Mouse (Mus musculus): Measurements from ENCODE around the gene Glis2.

Gene Glis2

GRCm38 (mm10) chr16:4593971-4594813, at the start of gene Glis2:
Gene Glis2 (plus strand): TSS chr16:4594713.
- peak; percentile 78 for DNase-seq (ENCODE audit: low read depth, low spot score)

DNA sequence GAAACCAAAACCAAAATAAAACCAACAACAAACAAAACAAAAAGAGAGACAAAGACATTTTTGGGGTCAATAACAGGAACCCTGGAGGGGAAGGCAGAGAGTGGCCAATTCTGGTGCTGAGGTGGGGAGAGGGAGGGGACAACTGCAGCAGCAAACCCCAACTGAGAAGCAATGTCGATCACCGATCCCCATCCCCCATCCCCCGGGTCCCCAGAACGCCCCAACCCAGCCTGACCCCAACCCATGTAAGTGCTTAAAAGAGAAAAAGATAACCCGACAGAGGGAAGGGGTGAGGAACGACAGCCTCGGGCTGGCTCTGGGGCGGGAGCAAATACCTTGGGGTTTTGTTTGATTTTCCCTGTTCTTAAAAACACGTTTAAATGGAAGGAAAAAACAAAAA, 49.7 kb upstream of the Glis2 start:
- no peak for DNase-seq (ENCODE audit: low read depth, low spot score)

- DNase-seq (ENCODE audit: low read depth, low spot score), result no peak
Measured at GRCm38 (mm10) chr16:4546838-4547237, 47.7 kb upstream of the Glis2 start.

GRCm38 (mm10) chr16:4547611-4548010, 46.9 kb upstream of the Glis2 start:
- DNase-seq (ENCODE audit: low read depth, low spot score), result peak; percentile 59

GRCm38 (mm10) chr16:4548953-4549688, 45.4 kb upstream of the Glis2 start:
- DNase-seq (ENCODE audit: low read depth, low spot score), result no peak

GRCm38 (mm10) chr16:4551056-4551455, 43.5 kb upstream of the Glis2 start:
- peak; percentile 83 for DNase-seq (ENCODE audit: low read depth, low spot score)

GRCm38 (mm10) chr16:4551885-4552284, 42.6 kb upstream of the Glis2 start:
- DNase-seq (ENCODE audit: low read depth, low spot score), result no peak

DNA sequence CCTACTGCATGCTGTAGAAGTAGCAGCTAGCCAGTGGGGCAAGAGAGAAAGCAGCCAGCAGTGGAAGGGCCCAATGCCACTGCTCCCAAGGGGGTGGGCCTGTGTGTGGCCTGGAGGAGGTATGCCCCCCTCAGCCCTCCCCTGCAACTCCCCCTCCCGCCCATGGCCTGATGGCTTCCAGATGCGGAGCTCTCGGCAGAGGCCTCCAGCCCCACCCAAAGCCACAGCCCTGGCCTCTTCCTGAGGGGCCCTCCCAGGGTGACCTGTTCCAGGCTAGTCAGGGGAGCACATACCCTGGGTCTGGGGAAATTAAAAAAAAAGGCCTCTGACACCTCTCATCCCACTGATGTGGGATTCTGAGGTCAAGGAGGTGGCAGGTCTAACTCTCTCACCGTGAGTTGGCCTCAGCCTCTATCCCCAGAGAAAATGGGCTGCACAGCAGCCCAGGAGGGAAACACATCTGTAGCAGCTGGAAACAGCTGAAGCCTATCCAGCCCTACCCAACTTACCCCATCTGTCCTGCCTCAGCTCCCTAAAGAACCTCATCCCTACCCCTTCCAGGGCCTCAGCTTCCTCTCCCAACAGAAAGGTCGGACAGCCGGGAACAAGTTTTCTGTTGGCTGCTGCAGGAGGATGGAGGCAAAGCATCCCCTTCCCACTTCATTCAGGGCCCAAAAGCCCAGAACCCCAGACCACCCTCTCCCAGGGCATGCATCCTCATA, 41.5 kb upstream of the Glis2 start:
- peak; percentile 87 for DNase-seq (ENCODE audit: low read depth, low spot score)

GRCm38 (mm10) chr16:4555555-4555954, 39.0 kb upstream of the Glis2 start:
- no peak for DNase-seq (ENCODE audit: low read depth, low spot score)

DNA sequence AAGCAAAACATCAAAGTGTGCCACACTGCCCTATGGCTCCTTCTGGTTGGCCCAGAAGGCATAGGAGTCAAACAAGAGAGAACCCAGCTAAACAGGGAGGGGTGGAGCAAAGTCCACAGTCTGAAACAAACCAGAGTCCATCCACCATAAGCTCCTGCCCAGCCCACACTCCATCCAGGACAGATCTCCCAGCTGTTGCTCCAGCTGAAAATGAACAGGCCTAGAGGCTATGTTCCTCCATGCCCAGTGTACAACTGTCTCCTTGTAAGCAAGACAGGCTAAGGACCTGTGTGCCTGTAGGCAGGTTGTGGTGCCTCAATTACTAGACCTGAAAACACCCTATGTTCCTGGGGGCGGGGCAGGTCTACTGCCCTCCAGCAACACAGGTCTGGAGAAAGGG, 37.4 kb upstream of the Glis2 start:
- no peak for DNase-seq (ENCODE audit: low read depth, low spot score)

GRCm38 (mm10) chr16:4557949-4558348, 36.6 kb upstream of the Glis2 start:
- DNase-seq (ENCODE audit: low read depth, low spot score), result peak; percentile 71

DNA sequence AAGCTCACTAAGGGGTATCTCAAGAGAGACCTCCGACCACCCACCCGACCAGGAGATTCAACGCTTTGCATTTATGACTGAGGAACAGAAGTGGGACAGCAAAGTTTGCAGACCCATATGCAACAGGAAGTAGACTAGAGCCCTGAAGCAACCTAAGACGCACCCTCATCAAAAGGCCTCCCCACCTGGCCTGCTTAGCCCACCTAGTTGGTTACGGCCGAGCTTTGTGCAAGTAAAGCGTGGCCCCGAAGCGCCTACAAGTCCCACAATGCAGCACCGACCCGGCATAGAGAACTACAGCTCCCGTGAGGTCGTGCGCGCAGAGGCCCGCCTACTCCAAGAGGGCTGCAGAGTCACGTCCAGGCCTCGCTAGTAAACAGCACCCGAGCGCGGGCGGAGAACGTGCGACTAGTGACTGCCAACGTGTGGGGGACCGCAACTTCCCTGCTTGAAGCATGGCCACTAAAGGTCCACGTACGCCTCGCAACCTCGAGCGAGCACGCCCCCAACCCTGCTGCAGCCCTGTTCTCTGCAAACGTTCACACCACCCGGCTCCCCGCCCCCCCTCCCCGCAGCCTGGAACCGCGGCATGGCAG, 36.0 kb upstream of the Glis2 start:
- peak; percentile 96 for DNase-seq (ENCODE audit: low read depth, low spot score)

GRCm38 (mm10) chr16:4558980-4559631, 35.4 kb upstream of the Glis2 start:
- DNase-seq (ENCODE audit: low read depth, low spot score), result peak; percentile 70

GRCm38 (mm10) chr16:4559715-4560144, 34.8 kb upstream of the Glis2 start, which contains the start of gene Tfap4:
Gene Tfap4 (minus strand): TSS chr16:4559854.
- peak; percentile 94 for DNase-seq (ENCODE audit: low read depth, low spot score)

DNA sequence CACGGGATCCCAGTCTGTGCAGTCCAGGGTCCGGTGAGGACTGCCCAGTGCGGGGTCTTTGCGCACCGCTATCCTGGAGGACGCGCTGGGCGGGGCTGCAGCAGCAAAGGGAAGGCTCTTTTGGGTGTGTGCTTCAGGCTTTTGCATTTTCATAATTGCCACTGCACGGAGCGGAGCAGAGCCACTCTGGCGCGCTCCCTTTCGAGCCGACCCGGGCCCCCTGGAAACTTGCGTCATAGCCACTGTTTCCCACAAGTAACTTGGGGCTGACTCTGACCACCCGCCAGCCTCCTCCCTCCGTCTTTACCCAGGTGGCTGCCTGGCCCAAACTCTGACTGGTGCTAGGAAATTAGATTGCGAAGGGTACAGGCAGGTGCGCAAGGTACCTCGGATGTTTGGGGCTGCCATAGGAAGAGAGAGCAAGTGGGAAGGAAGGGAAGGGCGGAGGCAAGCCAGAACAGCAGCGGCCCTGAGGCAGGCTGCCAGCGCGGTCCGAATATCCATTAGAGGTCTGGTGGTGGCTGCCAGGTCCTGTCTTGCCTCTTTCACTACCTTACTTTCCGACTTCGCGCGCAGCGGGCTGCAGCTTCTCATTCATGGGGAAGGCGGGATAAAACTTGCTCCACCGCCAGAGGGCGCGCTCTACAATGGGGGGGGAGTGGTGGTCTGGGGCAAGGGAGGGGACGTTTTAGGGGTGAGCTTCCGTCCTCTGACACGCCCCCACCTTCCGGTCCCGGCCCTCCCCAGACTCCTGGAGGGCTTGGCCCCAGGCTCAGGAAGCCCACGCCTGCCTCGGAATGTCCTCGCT, 34.2 kb upstream of the Glis2 start:
- peak; percentile 53 for DNase-seq (ENCODE audit: low read depth, low spot score)

GRCm38 (mm10) chr16:4567912-4568311, 26.6 kb upstream of the Glis2 start:
- DNase-seq (ENCODE audit: low read depth, low spot score), result peak; percentile 95

DNA sequence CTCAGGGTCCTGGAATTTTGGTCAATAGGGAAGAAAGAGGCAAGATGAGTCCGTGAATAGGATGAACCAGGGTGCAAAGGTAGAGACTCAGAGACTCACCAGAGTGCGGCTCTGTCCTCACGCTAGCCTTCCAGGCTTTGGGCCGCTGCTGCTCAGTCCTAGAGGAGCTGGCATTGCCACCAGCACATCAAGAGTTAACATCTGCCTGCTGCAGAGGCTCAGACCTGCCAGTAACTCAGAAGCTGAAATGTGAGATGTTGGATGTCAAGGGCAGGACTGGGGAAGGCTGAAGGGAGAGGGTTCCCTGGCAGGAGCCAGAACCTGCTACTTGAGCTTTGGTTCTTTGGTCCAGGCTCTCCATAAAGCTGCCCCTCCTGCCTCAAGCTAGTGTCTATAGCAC, 23.8 kb upstream of the Glis2 start:
- DNase-seq (ENCODE audit: low read depth, low spot score), result no peak

GRCm38 (mm10) chr16:4576038-4576437, 18.5 kb upstream of the Glis2 start:
- no peak for DNase-seq (ENCODE audit: low read depth, low spot score)

GRCm38 (mm10) chr16:4576873-4577272, 17.6 kb upstream of the Glis2 start:
- DNase-seq (ENCODE audit: low read depth, low spot score), result no peak

DNA sequence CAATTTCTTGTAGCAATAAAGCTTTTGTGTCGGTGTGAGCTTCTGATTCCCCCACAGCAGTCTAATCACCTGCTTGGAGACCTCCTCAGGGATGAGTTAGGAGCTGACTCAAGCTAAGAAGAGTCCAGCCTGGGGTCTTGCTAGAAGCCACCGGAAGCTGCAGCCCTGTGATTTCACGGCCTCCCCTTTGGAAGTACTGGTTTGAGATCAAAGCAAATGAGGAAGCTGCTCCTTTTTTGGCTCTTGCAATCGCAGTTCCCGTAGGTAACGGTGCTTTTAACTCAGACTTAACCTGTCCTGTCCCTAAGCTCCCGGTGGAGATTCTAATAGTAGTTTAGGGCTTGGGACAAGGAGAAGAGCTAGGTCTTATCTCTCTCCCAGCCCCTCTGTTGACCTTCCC, 15.9 kb upstream of the Glis2 start:
- no peak for DNase-seq (ENCODE audit: low read depth, low spot score)

Data from 3T3-L1 (cell line).